Mouse (Mus musculus) liver, embryonic 14.5 days (tissue): ENCODE measurements around the gene Ttll13.

Source experiments
- CTCF ChIP-seq: IDR thresholded peaks from 2 replicates; pipeline ENCODE4 v1.5.1; 2016; ENCODE audit warnings: antibody characterized with exemption, low read depth, control low read depth
- EP300 ChIP-seq: IDR thresholded peaks from 2 replicates; pipeline ENCODE4 v1.6.1; 2016; ENCODE audit warnings: antibody characterized with exemption, low read depth

GRCm38 (mm10) chr7:80307766-80308165, 61.6 kb downstream of the Ttll13 start:
- TF ChIP-seq EP300, result no peak
- TF ChIP-seq CTCF, result no peak
